Mouse (Mus musculus): ENCODE results near the gene Gm28053. TPM values are rescaled to one million over a fixed set of nuclear protein-coding genes. Genes with fewer than 3 reads are reported as not detected.
"Not testable (repeated sequence)": the region's sequence is repeated elsewhere in the genome, so short reads cannot be mapped to it uniquely, and the experiment has no call there.

The Gm28053 gene
- polyA plus RNA-seq, 1 experiment from 2014 or later: 0.70 TPM

GRCm38 (mm10) chr6:48681472-48682090 lies 36.8 kb upstream of the Gm28053 start:
- Histone ChIP-seq H3K36me3 (ENCODE audit: poor library complexity, severe bottlenecking) (no peaks in the 10 kb centered on the region), H3K27me3 (no peaks in the 10 kb centered on the region), H3K9me3 (replicated peaks) (no peaks in the 10 kb centered on the region), H3K4me2 (no peak overlapping the region), H3K4me3 (no peak overlapping the region), H3K4me1 (no peaks in the 10 kb centered on the region), H3K9ac (no peak overlapping the region), H3K27ac (no peak overlapping the region)
- 83% methylated on average over 3 of the region's 3 CpGs for WGBS
- ATAC-seq: no peak

GRCm38 (mm10) chr6:48682271-48682670 lies 36.1 kb upstream of the Gm28053 start:
- Histone ChIP-seq H3K4me1 (no peaks in the 10 kb centered on the region), H3K9me3 (replicated peaks) (no peaks in the 10 kb centered on the region), H3K4me2 (no peak overlapping the region), H3K36me3 (ENCODE audit: poor library complexity, severe bottlenecking) (no peaks in the 10 kb centered on the region), H3K27me3 (no peaks in the 10 kb centered on the region), H3K9ac (no peak overlapping the region), H3K27ac (no peak overlapping the region), H3K4me3 (no peak overlapping the region)
- WGBS: 83% methylated on average over 4 of the region's 4 CpGs
- no peak for ATAC-seq

- H3K4me3 ChIP-seq; H3K36me3 ChIP-seq (ENCODE audit: poor library complexity, severe bottlenecking); H3K9me3 ChIP-seq (replicated peaks); H3K27me3 ChIP-seq; H3K9ac ChIP-seq; H3K27ac ChIP-seq; ATAC-seq; H3K4me2 ChIP-seq; H3K4me1 ChIP-seq: not testable (repeated sequence)
- 100% methylated on average over 4 of the region's 4 CpGs for WGBS
Observed at GRCm38 (mm10) chr6:48683263-48683821, 35.1 kb upstream of the Gm28053 start.

GRCm38 (mm10) chr6:48684319-48684718 lies 34.1 kb upstream of the Gm28053 start, which contains the start of gene Gimap4:
TSS of gene Gimap4 (plus strand) at chr6:48684549.
- WGBS: 83% methylated on average over 5 of the region's 5 CpGs
- no peaks in the 10 kb centered on the region for H3K4me1 ChIP-seq
- H3K27ac ChIP-seq: no peak within 1 kb of the TSS
- H3K4me2 ChIP-seq: no peak within 1 kb of the TSS
- no peak for ATAC-seq
- H3K4me3 ChIP-seq: no peak within 1 kb of the TSS
- no peak within 1 kb of the TSS for H3K9ac ChIP-seq
- no peaks in the 10 kb centered on the region for H3K27me3 ChIP-seq
- no peaks in the 10 kb centered on the region for H3K9me3 ChIP-seq (replicated peaks)
- no peaks in the 10 kb centered on the region for H3K36me3 ChIP-seq (ENCODE audit: poor library complexity, severe bottlenecking)

- Histone ChIP-seq H3K9me3 (replicated peaks) (no peaks in the 10 kb centered on the region), H3K4me3 (no peak overlapping the region), H3K27me3 (no peaks in the 10 kb centered on the region), H3K36me3 (ENCODE audit: poor library complexity, severe bottlenecking) (no peaks in the 10 kb centered on the region), H3K4me1 (no peaks in the 10 kb centered on the region), H3K4me2 (no peak overlapping the region), H3K27ac (no peak overlapping the region), H3K9ac (no peak overlapping the region)
- WGBS: 52% methylated on average over 4 of the region's 4 CpGs
- ATAC-seq: no peak
Observed at GRCm38 (mm10) chr6:48684806-48685205, 33.6 kb upstream of the Gm28053 start.

- Histone ChIP-seq H3K4me3 (no peak overlapping the region), H3K9me3 (replicated peaks) (no peaks in the 10 kb centered on the region), H3K4me1 (no peaks in the 10 kb centered on the region), H3K36me3 (ENCODE audit: poor library complexity, severe bottlenecking) (no peaks in the 10 kb centered on the region), H3K4me2 (no peak overlapping the region), H3K9ac (no peak overlapping the region), H3K27ac (no peak overlapping the region), H3K27me3 (no peaks in the 10 kb centered on the region)
- no peak for ATAC-seq
- 79% methylated on average over 2 of the region's 2 CpGs for WGBS
Observed at GRCm38 (mm10) chr6:48685251-48685650, 33.2 kb upstream of the Gm28053 start.

- H3K27me3 ChIP-seq: no peaks in the 10 kb centered on the region
- no peak overlapping the region for H3K9ac ChIP-seq
- H3K27ac ChIP-seq: no peak overlapping the region
- no peaks in the 10 kb centered on the region for H3K4me1 ChIP-seq
- no peaks in the 10 kb centered on the region for H3K9me3 ChIP-seq (replicated peaks)
- no peak overlapping the region for H3K4me3 ChIP-seq
- ATAC-seq: no peak
- no peaks in the 10 kb centered on the region for H3K36me3 ChIP-seq (ENCODE audit: poor library complexity, severe bottlenecking)
- WGBS: 87% methylated on average over 7 of the region's 7 CpGs
- H3K4me2 ChIP-seq: no peak overlapping the region
Observed at GRCm38 (mm10) chr6:48685694-48686665, 32.4 kb upstream of the Gm28053 start.

- no peak overlapping the region for H3K27ac ChIP-seq
- WGBS: 75% methylated on average over 2 of the region's 2 CpGs
- H3K36me3 ChIP-seq (ENCODE audit: poor library complexity, severe bottlenecking): no peaks in the 10 kb centered on the region
- no peaks in the 10 kb centered on the region for H3K4me1 ChIP-seq
- H3K4me3 ChIP-seq: no peak overlapping the region
- no peak overlapping the region for H3K9ac ChIP-seq
- no peaks in the 10 kb centered on the region for H3K9me3 ChIP-seq (replicated peaks)
- H3K4me2 ChIP-seq: no peak overlapping the region
- no peaks in the 10 kb centered on the region for H3K27me3 ChIP-seq
- no peak for ATAC-seq
Observed at GRCm38 (mm10) chr6:48687077-48687476, 31.3 kb upstream of the Gm28053 start.

- Histone ChIP-seq H3K4me2 (no peak overlapping the region), H3K27ac (no peak overlapping the region), H3K4me3 (no peak overlapping the region), H3K36me3 (ENCODE audit: poor library complexity, severe bottlenecking) (no peaks in the 10 kb centered on the region), H3K9me3 (replicated peaks) (no peaks in the 10 kb centered on the region), H3K9ac (no peak overlapping the region), H3K4me1 (no peaks in the 10 kb centered on the region), H3K27me3 (no peaks in the 10 kb centered on the region)
- ATAC-seq: no peak
- 90% methylated on average over 2 of the region's 2 CpGs for whole genome bisulfite sequencing
Observed at GRCm38 (mm10) chr6:48689320-48689719, 29.1 kb upstream of the Gm28053 start.

GRCm38 (mm10) chr6:48692962-48693361 lies 25.4 kb upstream of the Gm28053 start:
- ATAC-seq: no peak
- H3K4me1 ChIP-seq: no peaks in the 10 kb centered on the region
- no peak overlapping the region for H3K4me3 ChIP-seq
- H3K27me3 ChIP-seq: no peaks in the 10 kb centered on the region
- 0 out of 2 replicates have a peak, but pooled peaks cover 3% of the 10 kb centered on the region for H3K9me3 ChIP-seq (replicated peaks)
- no peak overlapping the region for H3K9ac ChIP-seq
- no peaks in the 10 kb centered on the region for H3K36me3 ChIP-seq (ENCODE audit: poor library complexity, severe bottlenecking)
- no peak overlapping the region for H3K4me2 ChIP-seq
- H3K27ac ChIP-seq: no peak overlapping the region
- 90% methylated on average over 6 of the region's 6 CpGs for WGBS

- WGBS: 74% methylated on average over 4 of the region's 4 CpGs
- H3K4me2 ChIP-seq: no peak overlapping the region
- H3K9ac ChIP-seq: no peak overlapping the region
- no peaks in the 10 kb centered on the region for H3K4me1 ChIP-seq
- 0 out of 2 replicates have a peak, but pooled peaks cover 3% of the 10 kb centered on the region for H3K9me3 ChIP-seq (replicated peaks)
- no peaks in the 10 kb centered on the region for H3K27me3 ChIP-seq
- no peaks in the 10 kb centered on the region for H3K36me3 ChIP-seq (ENCODE audit: poor library complexity, severe bottlenecking)
- no peak overlapping the region for H3K4me3 ChIP-seq
- no peak for ATAC-seq
- no peak overlapping the region for H3K27ac ChIP-seq
Observed at GRCm38 (mm10) chr6:48696830-48697554, 21.4 kb upstream of the Gm28053 start.

GRCm38 (mm10) chr6:48697555-48697930 lies 20.9 kb upstream of the Gm28053 start:
- 16% methylated on average over 1 of the region's 1 CpGs for WGBS
- Histone ChIP-seq H3K9me3 (replicated peaks) (0 out of 2 replicates have a peak, but pooled peaks cover 3% of the 10 kb centered on the region), H3K4me2 (no peak overlapping the region), H3K27ac (no peak overlapping the region), H3K36me3 (ENCODE audit: poor library complexity, severe bottlenecking) (no peaks in the 10 kb centered on the region), H3K4me1 (no peaks in the 10 kb centered on the region), H3K27me3 (no peaks in the 10 kb centered on the region), H3K4me3 (no peak overlapping the region), H3K9ac (no peak overlapping the region)
- no peak for ATAC-seq
